Mouse (Mus musculus): Measurements from ENCODE around the gene Cep162. TPM values are rescaled to one million over a fixed set of nuclear protein-coding genes. Genes with fewer than 3 reads are reported as not detected.
A peak's percentile ranks its signal among the peaks of the same experiment; 100 is the strongest.

Gene Cep162
- polyA plus RNA-seq (2015; fragmentation: Nextera tagmentation; extraction: Ambion mirVana), result 3.6 and 4.5 TPM in 2 replicates

GRCm38 (mm10) chr9:87254903-87255695, at the start of gene Cep162:
TSS of gene Cep162 (minus strand) at chr9:87255536.
- WGBS, result under 1% methylated on average over 41 of the region's 41 CpGs
- no peaks in the 10 kb centered on the region for H3K36me3 ChIP-seq
- peak within 1 kb of the TSS; percentile 77 for H3K27ac ChIP-seq
- peak within 1 kb of the TSS; percentile 70 for H3K9ac ChIP-seq
- H3K9me3 ChIP-seq (replicated peaks), result no peaks in the 10 kb centered on the region
- no peaks in the 10 kb centered on the region for H3K4me1 ChIP-seq (replicated peaks)
- H3K4me2 ChIP-seq, result peak within 1 kb of the TSS; percentile 71
- H3K27me3 ChIP-seq, result no peaks in the 10 kb centered on the region
- ATAC-seq (replicated peaks; ENCODE audit: insufficient number of reproducible peaks, insufficient read depth, low FRiP score, low read depth), result peak; percentile 96
- peak within 1 kb of the TSS; percentile 74 for H3K4me3 ChIP-seq

GRCm38 (mm10) chr9:87303196-87303595, 47.9 kb upstream of the Cep162 start:
- no peak overlapping the region for H3K27ac ChIP-seq
- no peaks in the 10 kb centered on the region for H3K27me3 ChIP-seq
- no peak for ATAC-seq (replicated peaks; ENCODE audit: insufficient number of reproducible peaks, insufficient read depth, low FRiP score, low read depth)
- H3K9me3 ChIP-seq (replicated peaks), result no peaks in the 10 kb centered on the region
- no peak overlapping the region for H3K4me2 ChIP-seq
- H3K36me3 ChIP-seq, result no peaks in the 10 kb centered on the region
- H3K4me1 ChIP-seq (replicated peaks), result no peaks in the 10 kb centered on the region
- no peak overlapping the region for H3K4me3 ChIP-seq
- no peak overlapping the region for H3K9ac ChIP-seq

GRCm38 (mm10) chr9:87298900-87299299, 43.6 kb upstream of the Cep162 start:
- Histone ChIP-seq H3K27ac (no peak overlapping the region), H3K4me2 (no peak overlapping the region), H3K9me3 (replicated peaks) (no peaks in the 10 kb centered on the region), H3K9ac (no peak overlapping the region), H3K4me1 (replicated peaks) (no peaks in the 10 kb centered on the region), H3K27me3 (no peaks in the 10 kb centered on the region), H3K4me3 (no peak overlapping the region), H3K36me3 (no peaks in the 10 kb centered on the region)
- no peak for ATAC-seq (replicated peaks; ENCODE audit: insufficient number of reproducible peaks, insufficient read depth, low FRiP score, low read depth)
- 43% methylated on average over 12 of the region's 12 CpGs for WGBS

- no peak for ATAC-seq (replicated peaks; ENCODE audit: insufficient number of reproducible peaks, insufficient read depth, low FRiP score, low read depth)
- 71% methylated on average over 1 of the region's 1 CpGs for WGBS
- Histone ChIP-seq H3K4me2 (no peak overlapping the region), H3K4me3 (no peak overlapping the region), H3K27ac (no peak overlapping the region), H3K9me3 (replicated peaks) (no peaks in the 10 kb centered on the region), H3K9ac (no peak overlapping the region), H3K36me3 (no peaks in the 10 kb centered on the region), H3K4me1 (replicated peaks) (no peaks in the 10 kb centered on the region), H3K27me3 (no peaks in the 10 kb centered on the region)
Observed at GRCm38 (mm10) chr9:87297522-87297921, 42.2 kb upstream of the Cep162 start.

GRCm38 (mm10) chr9:87255696-87256030, 327 bp upstream of the Cep162 start:
- Histone ChIP-seq H3K36me3 (no peaks in the 10 kb centered on the region), H3K9me3 (replicated peaks) (no peaks in the 10 kb centered on the region), H3K4me3 (peak overlapping the region; percentile 74), H3K27ac (peak overlapping the region; percentile 77), H3K9ac (peak overlapping the region; percentile 70), H3K4me1 (replicated peaks) (no peaks in the 10 kb centered on the region), H3K27me3 (no peaks in the 10 kb centered on the region), H3K4me2 (peak overlapping the region; percentile 71)
- WGBS, result 19% methylated on average over 6 of the region's 6 CpGs
- peak; percentile 59 for ATAC-seq (replicated peaks; ENCODE audit: insufficient number of reproducible peaks, insufficient read depth, low FRiP score, low read depth)

- Histone ChIP-seq H3K4me2 (no peak overlapping the region), H3K9ac (no peak overlapping the region), H3K4me1 (replicated peaks) (no peaks in the 10 kb centered on the region), H3K27ac (no peak overlapping the region), H3K4me3 (no peak overlapping the region), H3K9me3 (replicated peaks) (no peaks in the 10 kb centered on the region), H3K36me3 (peaks cover 11% of the 10 kb centered on the region), H3K27me3 (no peaks in the 10 kb centered on the region)
- ATAC-seq (replicated peaks; ENCODE audit: insufficient number of reproducible peaks, insufficient read depth, low FRiP score, low read depth), result no peak
- 39% methylated on average over 3 of the region's 3 CpGs for WGBS
Observed at GRCm38 (mm10) chr9:87248118-87248517, 7.2 kb downstream of the Cep162 start.

- no peak for ATAC-seq (replicated peaks; ENCODE audit: insufficient number of reproducible peaks, insufficient read depth, low FRiP score, low read depth)
- Histone ChIP-seq H3K9ac (no peak overlapping the region), H3K4me3 (no peak overlapping the region), H3K9me3 (replicated peaks) (no peaks in the 10 kb centered on the region), H3K27ac (no peak overlapping the region), H3K4me2 (no peak overlapping the region), H3K27me3 (no peaks in the 10 kb centered on the region), H3K36me3 (peaks cover 14% of the 10 kb centered on the region), H3K4me1 (replicated peaks) (no peaks in the 10 kb centered on the region)
- 73% methylated on average over 1 of the region's 1 CpGs for WGBS
Observed at GRCm38 (mm10) chr9:87247678-87248077, 7.7 kb downstream of the Cep162 start.

- Histone ChIP-seq H3K9me3 (replicated peaks) (no peaks in the 10 kb centered on the region), H3K4me2 (no peak overlapping the region), H3K9ac (no peak overlapping the region), H3K36me3 (peaks cover 23% of the 10 kb centered on the region), H3K27ac (no peak overlapping the region), H3K4me3 (no peak overlapping the region), H3K4me1 (replicated peaks) (no peaks in the 10 kb centered on the region), H3K27me3 (no peaks in the 10 kb centered on the region)
- no peak for ATAC-seq (replicated peaks; ENCODE audit: insufficient number of reproducible peaks, insufficient read depth, low FRiP score, low read depth)
- WGBS, result 72% methylated on average over 4 of the region's 4 CpGs
Observed at GRCm38 (mm10) chr9:87213204-87213603, 42.1 kb downstream of the Cep162 start.

- H3K9ac ChIP-seq, result no peak overlapping the region
- no peaks in the 10 kb centered on the region for H3K9me3 ChIP-seq (replicated peaks)
- ATAC-seq (replicated peaks; ENCODE audit: insufficient number of reproducible peaks, insufficient read depth, low FRiP score, low read depth), result no peak
- 86% methylated on average over 9 of the region's 9 CpGs for WGBS
- no peaks in the 10 kb centered on the region for H3K27me3 ChIP-seq
- H3K36me3 ChIP-seq, result peaks cover 28% of the 10 kb centered on the region
- no peaks in the 10 kb centered on the region for H3K4me1 ChIP-seq (replicated peaks)
- H3K4me3 ChIP-seq, result no peak overlapping the region
- H3K27ac ChIP-seq, result no peak overlapping the region
- no peak overlapping the region for H3K4me2 ChIP-seq
Observed at GRCm38 (mm10) chr9:87210830-87211339, 44.5 kb downstream of the Cep162 start.

- Histone ChIP-seq H3K27ac (no peak overlapping the region), H3K4me3 (no peak overlapping the region), H3K9me3 (replicated peaks) (no peaks in the 10 kb centered on the region), H3K36me3 (peaks cover 35% of the 10 kb centered on the region), H3K4me2 (no peak overlapping the region), H3K4me1 (replicated peaks) (no peaks in the 10 kb centered on the region), H3K27me3 (no peaks in the 10 kb centered on the region), H3K9ac (no peak overlapping the region)
- WGBS, result 86% methylated on average over 6 of the region's 6 CpGs
- ATAC-seq (replicated peaks; ENCODE audit: insufficient number of reproducible peaks, insufficient read depth, low FRiP score, low read depth), result no peak
Observed at GRCm38 (mm10) chr9:87202431-87202830, 52.9 kb downstream of the Cep162 start.

- 91% methylated on average over 4 of the region's 4 CpGs for WGBS
- peaks cover 26% of the 10 kb centered on the region for H3K36me3 ChIP-seq
Observed at GRCm38 (mm10) chr9:87200919-87201318, 54.4 kb downstream of the Cep162 start.

GRCm38 (mm10) chr9:87200426-87200825, 54.9 kb downstream of the Cep162 start:
- ATAC-seq (replicated peaks; ENCODE audit: insufficient number of reproducible peaks, insufficient read depth, low FRiP score, low read depth), result no peak
- WGBS, result 84% methylated on average over 5 of the region's 5 CpGs
- peaks cover 26% of the 10 kb centered on the region for H3K36me3 ChIP-seq

More at GRCm38 (mm10) chr9:87200919-87201318, 54.4 kb downstream of the Cep162 start:
- Histone ChIP-seq H3K4me3 (no peak overlapping the region), H3K9ac (no peak overlapping the region), H3K27me3 (no peaks in the 10 kb centered on the region), H3K4me2 (no peak overlapping the region), H3K4me1 (replicated peaks) (no peaks in the 10 kb centered on the region), H3K9me3 (replicated peaks) (no peaks in the 10 kb centered on the region), H3K27ac (no peak overlapping the region)
- no peak for ATAC-seq (replicated peaks; ENCODE audit: insufficient number of reproducible peaks, insufficient read depth, low FRiP score, low read depth)

More at GRCm38 (mm10) chr9:87200426-87200825, 54.9 kb downstream of the Cep162 start:
- Histone ChIP-seq H3K4me1 (replicated peaks) (no peaks in the 10 kb centered on the region), H3K9ac (no peak overlapping the region), H3K27me3 (no peaks in the 10 kb centered on the region), H3K4me2 (no peak overlapping the region), H3K9me3 (replicated peaks) (no peaks in the 10 kb centered on the region), H3K4me3 (no peak overlapping the region), H3K27ac (no peak overlapping the region)
